Mouse (Mus musculus): ENCODE data around the gene Anapc1.
"Not testable (repeated sequence)": the region's sequence is repeated elsewhere in the genome, so short reads cannot be mapped to it uniquely, and the experiment has no call there.

The Anapc1 gene

DNA sequence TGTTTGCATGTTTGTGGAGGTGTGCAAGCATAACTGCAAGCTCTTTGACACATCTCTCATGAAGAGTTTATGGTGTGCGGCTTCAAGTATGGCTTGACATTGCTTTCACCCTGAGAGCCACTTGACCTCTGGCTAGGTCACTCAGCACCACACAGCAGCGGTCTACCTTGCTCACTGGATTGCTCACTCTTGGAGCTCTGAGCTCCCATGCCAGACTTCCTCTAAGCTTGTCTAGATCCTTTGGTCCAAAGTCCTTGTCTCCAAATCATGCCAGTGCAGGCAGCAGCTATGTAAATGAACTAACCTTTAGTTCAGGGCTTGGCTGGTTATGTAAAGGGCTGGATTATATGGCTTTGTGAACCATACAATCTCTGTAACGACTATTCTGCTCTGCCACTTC, 9.2 kb upstream of the Anapc1 start:
- DNase-seq, result no peak

DNA sequence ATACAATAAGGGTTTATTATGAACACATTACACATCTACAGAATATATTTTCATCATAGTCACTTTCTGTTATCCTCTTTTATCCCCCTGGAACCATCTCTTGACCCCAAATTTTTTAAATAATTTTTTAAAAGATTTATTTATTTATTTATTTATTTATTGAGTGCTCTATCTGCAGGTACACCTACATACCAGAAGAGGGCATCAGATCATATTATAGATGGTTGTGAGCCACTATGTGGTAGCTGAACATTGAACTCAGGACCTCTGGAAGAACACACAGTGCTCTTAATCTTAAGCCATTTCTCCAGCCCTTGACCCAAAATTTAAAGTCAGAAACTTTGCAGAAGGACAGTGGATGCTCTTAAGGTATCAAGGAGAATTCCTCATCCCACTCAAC, 7.4 kb upstream of the Anapc1 start:
- DNase-seq, result no peak

DNA sequence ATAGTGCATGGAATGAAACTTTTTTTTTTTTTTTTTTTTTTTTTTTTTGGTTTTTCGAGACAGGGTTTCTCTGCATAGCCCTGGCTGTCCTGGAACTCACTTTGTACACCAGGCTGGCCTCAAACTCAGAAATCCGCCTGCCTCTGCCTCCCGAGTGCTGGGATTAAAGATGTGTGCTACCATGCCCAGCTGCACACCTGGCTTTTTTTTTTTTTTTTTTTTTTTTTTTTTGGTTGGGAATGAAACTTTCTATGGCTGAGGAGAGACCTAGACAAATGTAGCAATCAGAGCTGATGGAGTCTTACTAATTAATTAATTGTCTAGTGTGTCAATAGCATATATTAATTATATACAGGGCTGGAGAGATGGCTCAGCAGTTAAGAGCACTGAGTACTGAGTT, 6.6 kb upstream of the Anapc1 start:
- DNase-seq, result not testable (repeated sequence)

DNA sequence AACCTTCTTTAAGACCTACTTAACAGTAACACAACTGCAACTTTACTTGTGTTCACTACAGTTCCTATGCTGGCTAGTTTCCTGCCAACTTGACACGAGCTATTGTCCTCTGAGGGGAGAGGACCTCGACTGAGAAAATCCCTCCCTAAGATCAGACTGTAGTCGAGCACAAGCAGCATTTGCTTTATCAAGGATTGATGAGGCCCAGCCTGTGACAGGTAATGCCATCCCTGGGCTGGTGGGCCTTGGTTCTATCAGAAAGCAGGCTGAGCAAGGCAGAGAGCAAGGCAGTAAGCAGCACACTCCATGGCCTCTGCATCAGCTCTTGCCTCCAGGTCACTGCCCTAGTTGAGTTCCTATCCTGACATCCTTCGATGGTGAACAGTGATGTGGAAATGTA, 6.0 kb upstream of the Anapc1 start:
- DNase-seq, result no peak

DNA sequence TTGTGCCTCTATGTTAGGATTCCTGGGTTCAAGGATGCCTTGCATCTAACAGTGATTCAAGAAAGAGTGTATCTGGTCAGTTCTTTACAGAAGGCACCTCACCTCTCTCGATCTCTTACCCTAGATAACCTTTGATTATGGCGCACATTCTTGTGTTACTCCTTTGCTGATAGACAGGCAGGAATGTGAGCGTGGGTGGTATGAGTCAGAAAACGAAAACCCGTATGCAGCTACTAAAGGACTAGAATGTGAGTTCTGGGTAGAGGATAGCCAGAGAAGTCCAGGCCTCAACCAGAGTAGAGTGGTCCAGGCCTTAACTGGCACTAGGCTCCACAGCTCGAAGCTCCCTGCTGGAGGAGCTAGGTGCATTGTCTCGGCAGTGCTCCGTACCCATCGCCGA, 5.6 kb upstream of the Anapc1 start:
- DNase-seq, result no peak

DNA sequence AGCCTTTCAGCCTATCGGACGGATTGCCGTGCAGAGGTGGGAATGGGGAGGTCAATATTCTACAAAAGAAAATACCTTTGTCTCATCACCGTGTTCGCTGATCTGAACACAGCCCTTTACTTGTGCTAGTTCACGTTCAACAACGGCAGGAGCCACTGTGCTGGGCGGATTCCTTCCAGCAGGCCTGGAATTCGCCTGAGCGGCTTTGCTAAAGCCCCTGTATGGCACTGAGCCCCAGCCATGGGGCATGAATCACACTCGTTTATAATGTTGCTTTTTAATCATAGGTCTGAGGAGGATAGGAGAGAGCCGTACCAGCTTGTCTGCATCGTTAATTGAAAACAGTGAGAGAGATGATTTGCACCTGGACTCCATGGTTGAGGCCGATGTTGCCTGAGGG, 5.1 kb upstream of the Anapc1 start:
- no peak for DNase-seq

DNA sequence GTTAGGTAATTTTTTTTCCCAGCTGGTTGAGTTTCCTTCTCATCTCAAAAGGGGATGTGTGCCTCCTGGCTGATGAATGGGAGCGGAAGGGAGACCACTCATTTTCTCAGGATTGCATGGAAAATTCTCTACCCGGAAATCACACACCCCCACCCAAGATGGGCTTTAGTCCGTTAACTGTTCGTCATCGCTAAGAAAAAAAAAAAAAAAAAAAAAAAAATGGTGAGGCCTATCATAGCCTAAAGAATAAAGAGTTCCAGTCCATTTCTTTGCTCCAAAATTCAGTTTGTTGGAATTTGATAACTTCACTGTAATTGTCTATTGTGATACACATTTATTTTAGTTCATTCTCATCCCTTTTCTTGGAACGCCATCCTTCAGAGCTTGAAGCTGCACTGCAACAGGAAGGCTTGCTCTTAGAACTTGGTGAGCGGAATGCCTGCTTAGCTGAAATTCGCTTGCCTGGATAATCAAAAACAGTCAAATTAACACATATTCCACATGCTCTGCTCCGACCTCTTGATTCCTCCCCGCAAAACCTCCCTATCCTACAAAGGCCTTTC, 448 bp upstream of the Anapc1 start:
- no peak for DNase-seq

DNA sequence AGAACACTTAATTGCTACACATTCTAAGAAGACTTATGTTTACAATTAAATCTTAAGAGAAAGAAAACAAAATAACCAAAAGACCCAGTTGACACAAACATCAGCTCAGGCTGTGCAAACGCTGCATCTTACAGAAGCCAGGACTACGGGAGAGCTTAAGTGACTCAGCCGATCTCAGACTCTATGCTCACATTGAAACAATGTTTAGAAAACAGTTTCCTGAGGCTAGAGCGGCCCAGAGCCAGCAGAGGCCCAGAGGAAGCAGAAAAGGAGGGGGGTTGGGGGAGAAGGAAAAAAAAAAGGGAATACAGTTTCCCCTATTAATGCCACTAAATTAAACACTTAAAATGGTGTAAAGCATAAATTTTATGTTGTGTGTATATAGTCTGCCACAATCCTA, 6.5 kb downstream of the Anapc1 start:
- no peak for DNase-seq

DNA sequence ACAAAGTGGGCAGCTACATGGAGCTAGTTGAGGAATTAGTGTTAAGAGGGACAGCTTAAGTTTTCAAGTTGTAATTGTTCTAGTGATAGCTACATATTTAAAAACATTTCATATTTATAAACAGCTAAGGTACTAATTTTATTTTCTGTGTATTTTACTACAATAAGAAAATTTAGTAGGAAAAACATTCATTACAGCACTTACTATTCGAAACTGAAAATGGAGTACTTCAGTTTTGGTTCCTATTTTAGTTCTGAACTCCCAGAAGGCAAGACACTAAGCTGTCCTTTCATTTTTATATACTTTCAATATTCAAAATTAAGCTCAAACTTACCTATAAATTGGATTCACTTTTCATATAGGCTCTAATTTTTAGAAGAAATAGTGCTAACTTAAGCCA, 66.6 kb downstream of the Anapc1 start:
- DNase-seq, result no peak

DNA sequence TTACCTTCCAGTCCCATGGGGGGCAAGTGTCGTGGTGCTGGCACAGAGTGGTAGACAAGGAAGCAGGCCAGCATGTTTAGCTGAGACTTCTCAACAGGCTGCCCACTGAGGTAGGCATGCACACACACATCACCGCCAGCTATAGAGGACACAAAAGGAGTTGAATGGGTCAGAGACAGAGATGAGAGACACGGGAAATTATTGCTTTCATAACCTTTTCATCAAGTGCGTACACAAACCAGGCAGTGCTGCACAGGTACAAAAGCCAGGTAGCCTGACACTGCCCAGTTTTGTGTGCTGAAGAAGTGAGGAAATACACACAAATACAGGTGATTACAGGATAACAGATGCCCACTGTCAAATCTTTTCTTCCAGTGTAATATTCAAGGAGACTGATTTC, 71.8 kb downstream of the Anapc1 start:
- DNase-seq, result no peak

DNA sequence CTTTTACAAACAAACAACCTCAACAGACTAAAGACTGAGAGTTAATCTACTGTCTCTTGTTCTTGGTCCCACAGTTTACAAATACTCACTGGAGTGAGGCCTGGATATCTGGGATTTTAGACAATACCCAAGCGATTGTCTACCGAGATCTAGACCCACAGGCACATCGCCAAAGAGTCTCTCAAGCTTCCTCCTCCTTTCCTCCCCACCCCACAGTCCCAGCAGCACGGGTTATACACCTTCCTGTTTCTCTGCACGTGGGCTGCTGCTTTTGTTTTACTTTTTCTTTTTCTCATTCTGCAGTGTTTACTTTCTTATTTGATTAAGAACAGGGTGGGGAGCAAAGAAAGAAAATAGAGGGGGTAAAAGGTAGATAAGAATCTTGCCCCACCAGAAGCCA, 73.8 kb downstream of the Anapc1 start:
- DNase-seq, result no peak

DNA sequence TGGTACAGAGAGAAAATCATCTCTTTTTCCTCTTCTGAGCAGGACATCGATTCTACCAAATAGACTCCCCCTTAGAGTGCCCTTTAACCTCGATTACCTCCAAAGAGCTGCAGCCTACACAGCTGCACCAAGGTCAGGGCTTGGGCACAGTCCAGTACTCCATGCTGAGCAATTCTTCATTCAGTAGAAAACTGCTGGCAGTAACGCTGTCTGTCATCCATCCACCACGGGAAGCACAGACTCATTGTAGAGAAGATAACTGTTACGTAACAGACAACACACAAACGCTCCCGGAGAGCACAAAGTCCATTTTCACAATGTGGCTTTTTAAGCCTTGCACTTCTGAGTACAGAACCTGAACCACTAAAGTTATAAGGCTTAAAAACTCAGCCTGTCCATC, 74.9 kb downstream of the Anapc1 start:
- DNase-seq, result no peak

DNA sequence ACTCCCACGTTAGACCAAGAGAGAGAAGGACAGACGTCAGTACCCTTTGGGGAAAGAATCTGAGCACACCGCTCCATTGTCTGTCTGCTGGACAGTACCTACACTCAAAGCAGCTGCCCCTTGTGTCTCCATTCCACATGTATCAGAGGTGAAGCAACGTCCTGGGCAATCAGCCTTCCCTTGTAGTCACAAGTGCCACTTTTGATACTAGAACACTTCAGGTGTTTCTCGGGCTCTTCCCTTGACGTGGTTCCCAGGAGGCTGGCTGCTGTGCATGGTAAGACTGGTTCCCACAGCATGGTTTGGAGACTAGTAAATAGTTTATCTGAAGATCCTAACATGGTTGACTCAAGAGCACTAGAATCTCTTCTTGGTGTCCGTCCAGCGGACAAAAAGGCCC, 76.0 kb downstream of the Anapc1 start:
- DNase-seq, result no peak

DNA sequence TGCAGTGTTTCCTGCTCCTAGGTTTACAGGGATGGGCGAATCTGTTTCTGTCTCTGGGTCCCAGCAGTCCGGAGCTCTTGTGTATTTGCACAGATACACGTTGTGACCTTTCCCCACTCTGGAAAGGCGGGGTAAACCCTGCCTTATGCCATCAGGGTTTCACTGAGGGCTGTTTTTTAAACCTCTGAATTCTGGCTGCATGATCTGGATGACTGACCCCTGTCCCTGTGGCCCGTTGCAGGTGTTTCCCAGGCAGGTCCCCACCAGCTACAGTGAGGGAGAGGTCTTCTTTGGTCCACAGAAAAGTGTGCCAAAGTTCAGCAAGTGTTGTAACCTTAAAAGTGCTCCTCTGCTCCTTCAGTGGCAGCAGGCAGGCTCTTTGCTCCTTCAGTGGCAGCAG, 77.9 kb downstream of the Anapc1 start:
- no peak for DNase-seq

DNA sequence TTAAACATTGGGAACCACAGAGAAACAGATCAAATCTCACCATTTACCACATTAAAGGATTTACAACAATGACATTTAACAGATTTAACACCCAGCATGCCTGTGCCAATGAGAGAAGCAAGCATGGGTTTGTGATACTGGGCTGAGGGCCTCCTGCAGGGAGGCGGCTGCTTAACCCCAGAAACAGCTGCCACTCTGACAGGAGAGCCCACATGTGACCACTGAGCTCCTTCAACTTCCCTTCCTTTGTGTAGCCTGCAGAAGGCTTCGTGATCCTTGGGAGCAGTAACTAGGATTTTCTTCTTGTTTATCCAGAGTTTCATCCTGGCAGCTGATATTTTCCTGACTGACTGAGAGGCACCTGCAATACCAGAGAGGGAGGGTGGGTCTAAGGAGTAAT, 85.7 kb downstream of the Anapc1 start:
- no peak for DNase-seq

DNA sequence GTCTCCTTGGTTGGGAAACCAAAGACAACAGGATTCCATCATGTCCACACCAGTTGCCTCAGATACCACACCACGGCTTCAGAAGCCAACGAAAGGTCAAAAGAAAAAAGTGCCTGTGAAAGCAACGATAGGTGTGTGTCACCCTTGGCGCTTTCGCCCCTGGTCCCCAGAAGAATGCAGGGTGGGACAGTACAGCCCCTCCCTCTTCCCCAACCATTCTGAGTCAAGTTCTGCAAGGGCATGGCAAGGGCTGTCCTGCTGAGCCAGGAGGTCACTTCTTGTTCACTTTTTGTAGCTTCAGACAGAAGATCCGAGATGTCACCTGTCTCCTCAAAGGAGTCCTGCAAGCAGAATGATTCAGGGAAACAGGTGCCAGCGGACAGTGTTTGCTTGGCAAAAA, 94.9 kb downstream of the Anapc1 start:
- no peak for DNase-seq

DNA sequence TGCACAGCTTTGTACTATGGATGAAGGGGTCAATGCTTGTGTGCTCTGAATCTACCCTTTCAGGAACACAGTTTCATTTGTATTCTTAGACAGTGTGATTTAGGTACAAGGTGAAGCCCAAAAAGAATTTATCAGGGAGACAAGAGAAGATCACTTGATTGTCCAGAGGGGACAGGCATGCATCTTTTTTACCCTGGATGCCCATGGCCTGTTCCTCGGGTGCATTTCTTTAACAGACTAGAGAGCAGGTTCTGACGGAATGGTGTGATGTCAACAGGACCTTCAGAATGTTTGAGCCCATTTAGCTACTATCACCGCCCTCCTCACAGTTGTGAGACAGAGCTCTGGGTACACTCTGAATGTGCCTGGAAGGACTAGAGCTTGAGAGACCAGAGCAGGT, 96.3 kb downstream of the Anapc1 start, which contains the start of gene Spdye4c:
Gene Spdye4c, plus strand, starts transcription at position 301 of the 400 bp plus-strand sequence.
- DNase-seq, result no peak

DNA sequence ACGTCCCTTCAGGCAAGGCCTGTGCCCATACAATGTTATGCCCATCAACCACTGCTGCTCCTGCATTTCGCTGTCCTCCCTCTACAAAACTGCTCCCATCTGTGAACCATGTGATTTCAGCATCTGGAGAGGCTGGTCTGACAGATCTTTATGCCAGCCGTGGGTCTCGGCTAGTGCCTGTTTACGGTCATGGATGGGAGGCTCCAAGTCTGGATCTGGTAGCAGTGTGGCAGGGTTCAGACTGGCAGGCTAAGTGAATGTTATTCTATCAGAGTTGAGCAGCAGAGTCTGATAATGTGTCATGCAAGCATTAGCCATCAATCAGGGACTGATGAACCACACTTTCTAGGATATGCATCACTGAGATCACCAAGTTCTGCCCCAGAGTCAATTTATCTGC, 104.3 kb downstream of the Anapc1 start:
- DNase-seq, result no peak

DNA sequence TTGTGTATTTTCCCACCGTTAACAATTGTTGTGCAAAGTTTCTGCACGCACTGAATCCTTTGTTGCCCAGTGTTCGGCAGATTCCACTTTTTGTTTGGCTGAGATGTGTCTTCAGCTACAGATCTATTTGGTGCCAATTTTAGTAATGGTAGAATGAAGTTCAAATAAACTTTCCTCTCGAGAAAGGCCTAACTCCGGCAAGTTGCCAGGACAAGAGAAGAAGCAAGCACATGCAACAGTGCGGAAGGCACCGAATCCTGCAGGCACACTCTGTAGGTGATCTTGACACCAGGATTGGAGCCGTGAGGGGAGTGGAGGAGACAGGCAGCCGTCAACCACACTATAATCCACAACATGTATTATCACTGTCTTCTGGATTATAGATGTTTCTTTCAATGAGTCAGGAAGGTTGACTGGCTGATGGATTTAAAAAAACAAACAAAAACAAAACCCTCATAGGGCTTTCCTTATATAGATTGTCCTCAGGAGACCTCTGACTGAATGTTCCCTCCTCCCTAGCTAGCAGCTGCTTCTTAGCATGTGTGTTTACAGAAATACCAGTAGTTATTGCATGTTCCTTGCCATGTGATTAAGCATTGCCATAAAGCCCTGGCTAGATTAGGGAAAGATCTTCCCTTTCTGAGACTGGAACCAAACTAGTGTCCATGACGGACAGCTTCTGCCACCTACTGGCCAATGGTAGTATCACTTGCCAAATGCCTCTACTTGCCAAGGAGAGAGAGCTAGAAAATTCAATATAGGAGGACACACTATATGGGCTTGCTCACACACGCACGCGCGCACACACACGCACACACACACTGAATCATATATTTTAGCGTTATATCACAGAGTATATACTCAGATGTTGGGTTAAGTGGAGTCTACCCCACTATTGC, 114.2 kb downstream of the Anapc1 start:
- peak; percentile 87 for DNase-seq

DNA sequence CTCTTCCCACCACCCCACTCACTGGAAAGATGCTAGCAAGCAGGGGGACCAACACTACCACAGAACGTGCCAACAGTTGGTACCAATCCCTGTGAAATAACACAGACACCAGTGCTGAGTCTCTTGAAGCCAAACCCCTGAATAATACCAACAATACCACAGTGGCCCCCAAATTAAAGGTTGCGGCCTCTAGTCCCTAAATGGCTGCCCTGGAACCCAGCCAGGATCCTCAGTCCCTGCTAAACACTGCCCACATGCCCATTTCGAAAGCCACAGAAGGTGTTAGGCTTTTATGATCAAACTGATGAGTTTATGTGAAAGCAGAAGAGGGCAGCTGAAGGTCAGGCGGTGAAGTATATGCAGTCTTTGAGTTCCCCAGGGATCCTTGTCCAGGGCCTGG, 116.2 kb downstream of the Anapc1 start:
- DNase-seq, result no peak

DNA sequence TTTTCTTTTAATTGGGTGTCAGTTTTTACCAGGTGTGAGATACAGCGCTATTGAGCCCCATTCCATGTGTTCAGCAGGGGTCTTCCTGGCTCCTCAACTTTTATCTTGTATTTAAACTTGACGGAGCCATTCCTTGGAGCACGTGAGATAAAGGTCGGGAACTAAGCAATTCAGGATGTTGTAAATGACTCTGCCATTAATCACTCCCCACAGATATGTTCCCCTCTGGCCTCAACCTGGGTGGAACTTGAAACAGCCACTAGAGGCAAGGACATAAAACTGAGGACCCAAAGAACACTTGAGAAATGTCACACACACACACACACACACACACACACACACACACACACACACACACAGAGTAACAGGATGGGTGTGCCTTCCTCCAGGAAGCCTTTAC, 118.7 kb downstream of the Anapc1 start:
- no peak for DNase-seq

DNA sequence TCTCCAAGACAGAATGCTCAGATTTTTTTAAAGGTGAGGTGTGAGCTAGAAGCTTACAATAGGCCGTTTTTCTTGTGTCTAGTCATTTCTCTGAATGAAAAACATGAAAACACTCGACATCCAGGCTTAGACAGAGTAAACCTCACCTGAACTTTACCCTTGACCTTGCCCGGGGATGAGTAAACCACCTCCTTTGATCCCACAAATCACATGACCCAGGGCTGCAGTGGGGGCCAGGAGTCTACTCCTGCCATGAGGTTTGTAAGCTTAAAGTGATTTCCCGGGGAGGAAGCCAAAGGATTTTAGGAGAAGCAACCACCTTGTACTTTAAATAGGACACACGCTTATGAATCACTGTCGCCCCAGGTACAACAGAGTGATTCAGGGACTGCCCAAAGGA, 119.2 kb downstream of the Anapc1 start:
- DNase-seq, result no peak

DNA sequence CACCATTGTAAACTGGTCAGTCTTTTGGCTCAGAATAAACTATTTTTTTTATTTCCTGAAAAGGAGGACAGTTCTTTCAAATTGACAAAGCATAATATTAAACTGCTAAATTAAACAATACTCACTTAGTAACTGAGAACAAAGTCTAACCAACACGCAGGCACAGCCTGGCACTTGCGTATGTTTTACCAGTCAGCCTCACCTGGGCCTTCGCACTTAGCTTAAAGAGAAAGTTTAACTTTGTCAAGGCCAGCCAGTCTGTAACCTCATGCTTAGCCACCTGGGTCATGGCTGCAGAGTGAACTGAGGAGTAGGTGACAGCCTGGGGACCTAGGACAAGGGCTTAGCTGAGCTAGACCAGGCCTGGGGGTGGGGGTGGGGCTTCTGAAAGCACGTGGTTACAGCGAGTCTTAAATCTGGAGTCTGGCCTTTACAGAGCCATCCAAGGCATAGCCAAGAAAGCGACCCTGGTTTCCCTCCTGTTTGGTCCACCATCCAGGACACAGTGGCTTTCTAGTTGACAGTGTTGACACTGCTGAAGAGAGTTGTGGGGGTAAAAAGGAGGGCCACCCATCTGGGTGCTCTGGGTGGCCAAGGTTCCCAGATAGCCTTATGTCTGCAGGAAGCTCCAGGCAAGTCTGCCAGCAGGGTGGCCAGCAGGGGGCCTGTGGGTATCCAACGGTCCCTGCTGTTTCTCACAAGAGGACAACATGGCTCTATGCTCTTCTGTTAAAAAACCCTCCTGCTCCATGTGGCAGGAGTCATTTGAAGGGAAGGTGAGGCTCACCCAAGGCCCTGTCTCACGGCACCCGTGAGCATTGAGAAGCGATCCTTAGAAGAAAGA, 120.7 kb downstream of the Anapc1 start:
- peak; percentile 71 for DNase-seq

DNA sequence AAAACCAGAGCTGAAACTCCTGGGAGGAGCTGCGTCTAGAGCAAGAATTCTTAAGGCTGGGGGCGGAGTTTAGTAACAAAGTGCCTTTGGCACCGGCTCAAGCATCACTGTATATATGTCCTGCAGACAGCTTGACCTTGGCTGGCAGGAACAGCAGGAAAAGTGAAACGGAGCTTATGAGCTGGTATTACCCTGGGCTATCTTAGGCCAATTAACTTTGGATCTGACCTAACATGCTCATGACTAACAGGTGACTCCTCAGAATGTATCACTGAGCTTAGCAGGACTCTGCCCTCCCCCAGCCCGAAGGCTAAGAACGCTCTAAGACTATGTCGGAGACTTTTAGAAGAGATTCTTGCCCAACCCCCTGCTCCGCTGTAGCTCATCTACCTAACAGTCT, 121.3 kb downstream of the Anapc1 start:
- DNase-seq, result no peak

All from thymus, postnatal 4 days (tissue).